Mouse (Mus musculus) liver, adult 2 months (tissue): ENCODE measurements at regions not wholly inside any gene's neighbourhood (a gene's known extent, or its start where the extent isn't known, plus 50 kb on each side); places are given as distances from the start of the nearest gene placed in this dataset.

Experiments used
- CTCF ChIP-seq: fragments of 200-500 bp; IDR thresholded peaks from 2 replicates; pipeline ENCODE4 v1.5.1; 2011; ENCODE audit warnings: low read depth, low read length, control low read depth
- POLR2A ChIP-seq: fragments of 200-500 bp; IDR thresholded peaks from 2 replicates; pipeline ENCODE4 v1.6.1; 2011; ENCODE audit warnings: low read length, control low read depth; ENCODE audit not compliant: insufficient read depth; ENCODE audit errors: extremely low read depth

- no peak for TF ChIP-seq CTCF
- no peak for TF ChIP-seq POLR2A
Measured at GRCm38 (mm10) chr2:10937405-10937804, 234.5 kb upstream of the Prkcq start.
